Mouse (Mus musculus): ENCODE measurements around the gene Gm38119. TPM values are rescaled to one million over a fixed set of nuclear protein-coding genes. Genes with fewer than 3 reads are reported as not detected.

The Gm38119 gene
- polyA plus RNA-seq (2014; fragmentation: Nextera tagmentation; extraction: Ambion mirVana) = not detected in 2 replicates

GRCm38 (mm10) chr3:92738996-92739395 lies at the start of gene Gm38119:
TSS of gene Gm38119 (minus strand) at chr3:92739096.
- WGBS = 83% methylated on average over 1 of the region's 1 CpGs
- no peaks in the 10 kb centered on the region for H3K36me3 ChIP-seq (ENCODE audit: control insufficient read depth, insufficient read depth, low read length)
- DNase-seq = no peak
- H3K4me3 ChIP-seq (replicated peaks; ENCODE audit: low read depth, low read length) = no peak within 1 kb of the TSS
- no peaks in the 10 kb centered on the region for H3K4me1 ChIP-seq (ENCODE audit: control insufficient read depth, insufficient read depth, low read length)
- ATAC-seq (ENCODE audit: low FRiP score, low TSS enrichment) = no peak
- no peak within 1 kb of the TSS for H3K27ac ChIP-seq (replicated peaks; ENCODE audit: low read depth, low read length)
- H3K27me3 ChIP-seq (ENCODE audit: control insufficient read depth, insufficient read depth, low read length) = no peaks in the 10 kb centered on the region
- H3K4me2 ChIP-seq (ENCODE audit: low read length) = no peak within 1 kb of the TSS
- no peaks in the 10 kb centered on the region for H3K9me3 ChIP-seq (ENCODE audit: control insufficient read depth, low read length)
- no peak within 1 kb of the TSS for H3K9ac ChIP-seq (replicated peaks; ENCODE audit: low read length)

GRCm38 (mm10) chr3:92778799-92779198 lies 39.9 kb upstream of the Gm38119 start, which contains the start of gene Lce1i:
TSS of gene Lce1i (minus strand) at chr3:92778899.
- H3K27ac ChIP-seq (replicated peaks; ENCODE audit: low read depth, low read length) = no peak within 1 kb of the TSS
- ATAC-seq (ENCODE audit: low FRiP score, low TSS enrichment) (no peak), DNase-seq (no peak)
- no peaks in the 10 kb centered on the region for H3K4me1 ChIP-seq (ENCODE audit: control insufficient read depth, insufficient read depth, low read length)
- H3K4me3 ChIP-seq (replicated peaks; ENCODE audit: low read depth, low read length) = no peak within 1 kb of the TSS
- H3K9me3 ChIP-seq (ENCODE audit: control insufficient read depth, low read length) = no peaks in the 10 kb centered on the region
- H3K27me3 ChIP-seq (ENCODE audit: control insufficient read depth, insufficient read depth, low read length) = no peaks in the 10 kb centered on the region
- H3K4me2 ChIP-seq (ENCODE audit: low read length) = no peak within 1 kb of the TSS
- H3K9ac ChIP-seq (replicated peaks; ENCODE audit: low read length) = no peak within 1 kb of the TSS
- WGBS = 77% methylated on average over 1 of the region's 1 CpGs
- no peaks in the 10 kb centered on the region for H3K36me3 ChIP-seq (ENCODE audit: control insufficient read depth, insufficient read depth, low read length)

- H3K4me3 ChIP-seq (replicated peaks; ENCODE audit: low read depth, low read length) = no peak overlapping the region
- no peaks in the 10 kb centered on the region for H3K36me3 ChIP-seq (ENCODE audit: control insufficient read depth, insufficient read depth, low read length)
- DNase-seq (peak; percentile 33), ATAC-seq (ENCODE audit: low FRiP score, low TSS enrichment) (no peak)
- no peaks in the 10 kb centered on the region for H3K4me1 ChIP-seq (ENCODE audit: control insufficient read depth, insufficient read depth, low read length)
- no peaks in the 10 kb centered on the region for H3K27me3 ChIP-seq (ENCODE audit: control insufficient read depth, insufficient read depth, low read length)
- H3K9me3 ChIP-seq (ENCODE audit: control insufficient read depth, low read length) = no peaks in the 10 kb centered on the region
- no peak overlapping the region for H3K4me2 ChIP-seq (ENCODE audit: low read length)
- no peak overlapping the region for H3K27ac ChIP-seq (replicated peaks; ENCODE audit: low read depth, low read length)
- H3K9ac ChIP-seq (replicated peaks; ENCODE audit: low read length) = no peak overlapping the region
- WGBS = 21% methylated on average over 3 of the region's 3 CpGs
Measured at GRCm38 (mm10) chr3:92771573-92771972, 32.7 kb upstream of the Gm38119 start.

- DNase-seq (no peak), ATAC-seq (ENCODE audit: low FRiP score, low TSS enrichment) (no peak)
- no peaks in the 10 kb centered on the region for H3K27me3 ChIP-seq (ENCODE audit: control insufficient read depth, insufficient read depth, low read length)
- H3K4me3 ChIP-seq (replicated peaks; ENCODE audit: low read depth, low read length) = no peak within 1 kb of the TSS
- no peak within 1 kb of the TSS for H3K9ac ChIP-seq (replicated peaks; ENCODE audit: low read length)
- no peaks in the 10 kb centered on the region for H3K36me3 ChIP-seq (ENCODE audit: control insufficient read depth, insufficient read depth, low read length)
- WGBS = 100% methylated on average over 1 of the region's 1 CpGs
- no peaks in the 10 kb centered on the region for H3K9me3 ChIP-seq (ENCODE audit: control insufficient read depth, low read length)
- H3K4me1 ChIP-seq (ENCODE audit: control insufficient read depth, insufficient read depth, low read length) = no peaks in the 10 kb centered on the region
- no peak within 1 kb of the TSS for H3K4me2 ChIP-seq (ENCODE audit: low read length)
- no peak within 1 kb of the TSS for H3K27ac ChIP-seq (replicated peaks; ENCODE audit: low read depth, low read length)
Measured at GRCm38 (mm10) chr3:92764965-92765364, 26.1 kb upstream of the Gm38119 start, which contains the start of gene Lce1h. TSS of gene Lce1h (minus strand) at chr3:92765065.

GRCm38 (mm10) chr3:92753197-92753596 lies 14.3 kb upstream of the Gm38119 start:
- peak; percentile 14 for DNase-seq

GRCm38 (mm10) chr3:92752238-92752637 lies 13.3 kb upstream of the Gm38119 start, which contains the start of gene Lce1g:
TSS of gene Lce1g (minus strand) at chr3:92752338.
- ATAC-seq (ENCODE audit: low FRiP score, low TSS enrichment) = no peak
- no peaks in the 10 kb centered on the region for H3K9me3 ChIP-seq (ENCODE audit: control insufficient read depth, low read length)

More at GRCm38 (mm10) chr3:92753197-92753596, 14.3 kb upstream of the Gm38119 start:
- no peaks in the 10 kb centered on the region for H3K36me3 ChIP-seq (ENCODE audit: control insufficient read depth, insufficient read depth, low read length)
- H3K4me1 ChIP-seq (ENCODE audit: control insufficient read depth, insufficient read depth, low read length) = no peaks in the 10 kb centered on the region
- no peak overlapping the region for H3K4me3 ChIP-seq (replicated peaks; ENCODE audit: low read depth, low read length)
- H3K27ac ChIP-seq (replicated peaks; ENCODE audit: low read depth, low read length) = no peak overlapping the region
- WGBS = 47% methylated on average over 3 of the region's 3 CpGs
- H3K27me3 ChIP-seq (ENCODE audit: control insufficient read depth, insufficient read depth, low read length) = no peaks in the 10 kb centered on the region
- H3K9ac ChIP-seq (replicated peaks; ENCODE audit: low read length) = no peak overlapping the region
- H3K4me2 ChIP-seq (ENCODE audit: low read length) = no peak overlapping the region
- no peak for ATAC-seq (ENCODE audit: low FRiP score, low TSS enrichment)
- H3K9me3 ChIP-seq (ENCODE audit: control insufficient read depth, low read length) = no peaks in the 10 kb centered on the region

GRCm38 (mm10) chr3:92722631-92723030 lies 16.3 kb downstream of the Gm38119 start:
- DNase-seq = no peak
- H3K4me2 ChIP-seq (ENCODE audit: low read length) = no peak overlapping the region
- WGBS = 92% methylated on average over 5 of the region's 5 CpGs
- no peaks in the 10 kb centered on the region for H3K36me3 ChIP-seq (ENCODE audit: control insufficient read depth, insufficient read depth, low read length)
- no peak overlapping the region for H3K4me3 ChIP-seq (replicated peaks; ENCODE audit: low read depth, low read length)
- no peak for ATAC-seq (ENCODE audit: low FRiP score, low TSS enrichment)
- no peaks in the 10 kb centered on the region for H3K27me3 ChIP-seq (ENCODE audit: control insufficient read depth, insufficient read depth, low read length)
- H3K9ac ChIP-seq (replicated peaks; ENCODE audit: low read length) = no peak overlapping the region
- no peaks in the 10 kb centered on the region for H3K4me1 ChIP-seq (ENCODE audit: control insufficient read depth, insufficient read depth, low read length)
- H3K9me3 ChIP-seq (ENCODE audit: control insufficient read depth, low read length) = no peaks in the 10 kb centered on the region
- no peak overlapping the region for H3K27ac ChIP-seq (replicated peaks; ENCODE audit: low read depth, low read length)

More at GRCm38 (mm10) chr3:92752238-92752637, 13.3 kb upstream of the Gm38119 start, which contains the start of gene Lce1g:
- 94% methylated on average over 1 of the region's 1 CpGs for WGBS
- Histone ChIP-seq H3K4me3 (replicated peaks; ENCODE audit: low read depth, low read length) (no peak within 1 kb of the TSS), H3K4me2 (ENCODE audit: low read length) (no peak within 1 kb of the TSS), H3K27me3 (ENCODE audit: control insufficient read depth, insufficient read depth, low read length) (no peaks in the 10 kb centered on the region), H3K4me1 (ENCODE audit: control insufficient read depth, insufficient read depth, low read length) (no peaks in the 10 kb centered on the region), H3K9ac (replicated peaks; ENCODE audit: low read length) (no peak within 1 kb of the TSS), H3K27ac (replicated peaks; ENCODE audit: low read depth, low read length) (no peak within 1 kb of the TSS), H3K36me3 (ENCODE audit: control insufficient read depth, insufficient read depth, low read length) (no peaks in the 10 kb centered on the region)
- no peak for DNase-seq

- H3K27me3 ChIP-seq (ENCODE audit: control insufficient read depth, insufficient read depth, low read length) = no peaks in the 10 kb centered on the region
Measured at GRCm38 (mm10) chr3:92720250-92720649, 18.6 kb downstream of the Gm38119 start, which contains the start of gene Lce1f. TSS of gene Lce1f (minus strand) at chr3:92720350.

GRCm38 (mm10) chr3:92715122-92715521 lies 23.8 kb downstream of the Gm38119 start:
- Histone ChIP-seq H3K27me3 (ENCODE audit: control insufficient read depth, insufficient read depth, low read length) (no peaks in the 10 kb centered on the region), H3K36me3 (ENCODE audit: control insufficient read depth, insufficient read depth, low read length) (no peaks in the 10 kb centered on the region), H3K4me3 (replicated peaks; ENCODE audit: low read depth, low read length) (no peak overlapping the region), H3K9ac (replicated peaks; ENCODE audit: low read length) (no peak overlapping the region), H3K4me2 (ENCODE audit: low read length) (no peak overlapping the region), H3K9me3 (ENCODE audit: control insufficient read depth, low read length) (no peaks in the 10 kb centered on the region), H3K27ac (replicated peaks; ENCODE audit: low read depth, low read length) (no peak overlapping the region), H3K4me1 (ENCODE audit: control insufficient read depth, insufficient read depth, low read length) (no peaks in the 10 kb centered on the region)
- ATAC-seq (ENCODE audit: low FRiP score, low TSS enrichment) = no peak
- DNase-seq = peak; percentile 9

More at GRCm38 (mm10) chr3:92720250-92720649, 18.6 kb downstream of the Gm38119 start, which contains the start of gene Lce1f:
- Histone ChIP-seq H3K9ac (replicated peaks; ENCODE audit: low read length) (no peak within 1 kb of the TSS), H3K9me3 (ENCODE audit: control insufficient read depth, low read length) (no peaks in the 10 kb centered on the region), H3K36me3 (ENCODE audit: control insufficient read depth, insufficient read depth, low read length) (no peaks in the 10 kb centered on the region), H3K4me1 (ENCODE audit: control insufficient read depth, insufficient read depth, low read length) (no peaks in the 10 kb centered on the region), H3K27ac (replicated peaks; ENCODE audit: low read depth, low read length) (no peak within 1 kb of the TSS), H3K4me3 (replicated peaks; ENCODE audit: low read depth, low read length) (no peak within 1 kb of the TSS), H3K4me2 (ENCODE audit: low read length) (no peak within 1 kb of the TSS)
- ATAC-seq (ENCODE audit: low FRiP score, low TSS enrichment) (no peak), DNase-seq (no peak)
- 80% methylated on average over 3 of the region's 3 CpGs for WGBS
